Mouse (Mus musculus) heart, embryonic 14.5 days (tissue): ENCODE measurements at regions not wholly inside any gene's neighbourhood (a gene's known extent, or its start where the extent isn't known, plus 50 kb on each side); places are given as distances from the start of the nearest gene placed in this dataset.
A peak's percentile ranks its signal among the peaks of the same experiment; 100 is the strongest.

Source experiments
- ATAC-seq: fragments of 200-750 bp; cut with Nextera tagmentation; 2 replicates; pipeline ENCODE4 v1.8.0; 2017; ENCODE audit warnings: low read depth, moderate TSS enrichment; ENCODE audit not compliant: insufficient number of reproducible peaks, insufficient read depth, low FRiP score
- H3K27ac ChIP-seq, 2 experiments: fragments of 200-500 bp in 1 of 2; fragments of 300-500 bp in 1 of 2; sonication (generic) in 1 of 2; replicated peaks in 1 of 2; 2 replicates each; pipeline ENCODE4 v1.5.1; 2012 to 2014; ENCODE audit warnings: low read depth in 2 of 2, low read length in 2 of 2, control low read depth in 1 of 2, mild to moderate bottlenecking in 1 of 2, mixed read lengths in 1 of 2; ENCODE audit not compliant: control insufficient read depth in 1 of 2, insufficient read depth in 1 of 2
- H3K27me3 ChIP-seq: fragments of 300-500 bp; sonication (generic); 2 replicates; pipeline ENCODE4 v1.6.1; 2014; ENCODE audit warnings: mild to moderate bottlenecking, low read length, control low read depth; ENCODE audit not compliant: control insufficient read depth, insufficient read depth
- H3K36me3 ChIP-seq: fragments of 300-500 bp; sonication (generic); 2 replicates; pipeline ENCODE4 v1.6.1; 2014; ENCODE audit warnings: mild to moderate bottlenecking, control low read depth, low read length, mixed read lengths; ENCODE audit not compliant: control insufficient read depth, insufficient read depth
- H3K4me1 ChIP-seq, 2 experiments: fragments of 200-500 bp in 1 of 2; fragments of 300-500 bp in 1 of 2; sonication (generic) in 1 of 2; 2 replicates each; pipeline ENCODE4 v1.6.1; 2012 to 2014; ENCODE audit warnings: low read length in 2 of 2, control low read depth in 1 of 2, mixed read lengths in 1 of 2; ENCODE audit not compliant: control insufficient read depth in 2 of 2, insufficient read depth in 2 of 2
- H3K4me2 ChIP-seq: fragments of 300-500 bp; sonication (generic); 2 replicates; pipeline ENCODE4 v1.6.1; 2014; ENCODE audit warnings: mild to moderate bottlenecking, low read length
- H3K4me3 ChIP-seq, 2 experiments: fragments of 200-500 bp in 1 of 2; fragments of 300-500 bp in 1 of 2; sonication (generic) in 1 of 2; 2 replicates each; pipeline ENCODE4 v1.5.1; 2012 to 2014; ENCODE audit warnings: low read length in 2 of 2, mild to moderate bottlenecking in 2 of 2, control low read depth in 1 of 2, low read depth in 1 of 2, moderate library complexity in 1 of 2; ENCODE audit not compliant: control insufficient read depth in 1 of 2, insufficient read depth in 1 of 2
- H3K9ac ChIP-seq: fragments of 300-500 bp; sonication (generic); 2 replicates; pipeline ENCODE4 v1.6.1; 2014; ENCODE audit warnings: mild to moderate bottlenecking, low read length
- H3K9me3 ChIP-seq: fragments of 300-500 bp; sonication (generic); 2 replicates; pipeline ENCODE4 v1.6.1; 2016; ENCODE audit warnings: low read length, control low read depth; ENCODE audit not compliant: control insufficient read depth
- WGBS: fragments of 180-500 bp; shearing (Covaris S2); extraction: QIAGEN DNeasy Blood & Tissue Kit; methylation state at CpG from one replicate; pipeline ENCODE4 v1.1.7; 2014; 5-methylcytosine and 5-hydroxymethylcytosine counted together

GRCm38 (mm10) chr3:51031821-51032220 lies 192.4 kb upstream of the Noct start:
- Histone ChIP-seq H3K4me2 (0 out of 2 replicates have a peak overlapping the region, but pooled peaks have one; percentile 6), H3K36me3 (no peaks in the 10 kb centered on the region), H3K4me3 (no peak overlapping the region), H3K9ac (no peak overlapping the region), H3K9me3 (no peaks in the 10 kb centered on the region), H3K27ac (no peak overlapping the region), H3K27me3 (no peaks in the 10 kb centered on the region), H3K4me1 (peaks cover 0 to 3% of the 10 kb centered on the region in 2 experiments; a peak in 1 of 4 replicates)
- 42% methylated on average over 8 of the region's 8 CpGs for WGBS
- ATAC-seq: 0 out of 2 replicates have a peak, but pooled peaks have one; percentile 35

- Histone ChIP-seq H3K27ac (no peak overlapping the region), H3K9me3 (no peaks in the 10 kb centered on the region), H3K4me1 (peaks cover 0 to 3% of the 10 kb centered on the region in 2 experiments; a peak in 1 of 4 replicates), H3K27me3 (no peaks in the 10 kb centered on the region), H3K4me2 (no peak overlapping the region), H3K9ac (no peak overlapping the region), H3K4me3 (no peak overlapping the region), H3K36me3 (no peaks in the 10 kb centered on the region)
- WGBS: 83% methylated on average over 2 of the region's 2 CpGs
- ATAC-seq: no peak
These were observed 191.0 kb upstream of the Noct start for GRCm38 (mm10) chr3:51033292-51033691.

- Histone ChIP-seq H3K9me3 (no peaks in the 10 kb centered on the region), H3K27me3 (no peaks in the 10 kb centered on the region), H3K4me2 (no peak overlapping the region), H3K27ac (no peak overlapping the region), H3K4me1 (peaks cover 0 to 1% of the 10 kb centered on the region in 2 experiments; a peak in 1 of 4 replicates), H3K36me3 (no peaks in the 10 kb centered on the region), H3K9ac (no peak overlapping the region), H3K4me3 (no peak overlapping the region)
- ATAC-seq: no peak
- WGBS: 49% methylated on average over 17 of the region's 17 CpGs
These were observed 187.4 kb upstream of the Noct start for GRCm38 (mm10) chr3:51036700-51037306.

- Histone ChIP-seq H3K27ac (peak overlapping the region; percentile 12 to 28; a peak in 1 of 4 replicates), H3K9ac (no peak overlapping the region), H3K4me1 (peaks cover 0 to 3% of the 10 kb centered on the region in 2 experiments; a peak in 1 of 4 replicates), H3K9me3 (no peaks in the 10 kb centered on the region), H3K36me3 (no peaks in the 10 kb centered on the region), H3K4me3 (peak overlapping the region; percentile 11 to 21; a peak in 3 of 4 replicates), H3K4me2 (peak overlapping the region; percentile 47), H3K27me3 (no peaks in the 10 kb centered on the region)
- 35% methylated on average over 17 of the region's 17 CpGs for WGBS
- ATAC-seq: no peak
These were observed 181.9 kb upstream of the Noct start for GRCm38 (mm10) chr3:51042223-51042846.

GRCm38 (mm10) chr3:51048739-51049138 lies 175.5 kb upstream of the Noct start:
- 95% methylated on average over 3 of the region's 3 CpGs for WGBS
- H3K27ac ChIP-seq: no peak overlapping the region
- peaks cover 6% of the 10 kb centered on the region; the same call in 1 of the 2 replicates for H3K9me3 ChIP-seq
- H3K4me3 ChIP-seq: no peak overlapping the region
- ATAC-seq: no peak
- no peaks in the 10 kb centered on the region for H3K27me3 ChIP-seq
- H3K4me1 ChIP-seq: no peaks in the 10 kb centered on the region
- no peaks in the 10 kb centered on the region for H3K36me3 ChIP-seq
- no peak overlapping the region for H3K4me2 ChIP-seq
- no peak overlapping the region for H3K9ac ChIP-seq

GRCm38 (mm10) chr3:51050156-51050555 lies 174.1 kb upstream of the Noct start:
- H3K9me3 ChIP-seq: peaks cover 6% of the 10 kb centered on the region; the same call in 1 of the 2 replicates
- H3K27me3 ChIP-seq: no peaks in the 10 kb centered on the region
- no peak overlapping the region for H3K9ac ChIP-seq
- ATAC-seq: no peak
- WGBS: 96% methylated on average over 1 of the region's 1 CpGs
- no peaks in the 10 kb centered on the region for H3K4me1 ChIP-seq
- H3K36me3 ChIP-seq: no peaks in the 10 kb centered on the region
- no peak overlapping the region for H3K4me3 ChIP-seq
- no peak overlapping the region for H3K4me2 ChIP-seq
- H3K27ac ChIP-seq: no peak overlapping the region

GRCm38 (mm10) chr3:51055004-51055403 lies 169.2 kb upstream of the Noct start:
- no peak overlapping the region for H3K9ac ChIP-seq
- H3K9me3 ChIP-seq: peaks cover 1% of the 10 kb centered on the region; the same call in 1 of the 2 replicates
- no peak overlapping the region for H3K4me3 ChIP-seq
- no peak for ATAC-seq
- no peak overlapping the region for H3K27ac ChIP-seq
- no peaks in the 10 kb centered on the region for H3K27me3 ChIP-seq
- H3K4me1 ChIP-seq: no peaks in the 10 kb centered on the region
- 83% methylated on average over 8 of the region's 8 CpGs for WGBS
- H3K4me2 ChIP-seq: no peak overlapping the region
- no peaks in the 10 kb centered on the region for H3K36me3 ChIP-seq
